Mouse (Mus musculus) embryo, embryonic 9.5 days (tissue): ENCODE measurements around the gene Dcst2.

Source experiments
- DNase-seq: peaks from one replicate; pipeline ENCODE4 v3.0.0-alpha.2; 2017; ENCODE audit errors: extremely low spot score

Dcst2 gene

GRCm38 (mm10) chr3:89364631-89365030 lies 2.9 kb downstream of the Dcst2 start:
- no peak for DNase-seq

- DNase-seq: no peak
Measured at GRCm38 (mm10) chr3:89365153-89365485, 3.3 kb downstream of the Dcst2 start, which contains the start of gene Dcst1. Gene Dcst1 (minus strand): TSS chr3:89365253.

- no peak for DNase-seq
Measured at GRCm38 (mm10) chr3:89365486-89366414, 4.0 kb downstream of the Dcst2 start.

GRCm38 (mm10) chr3:89367338-89367737 lies 5.6 kb downstream of the Dcst2 start:
- DNase-seq: no peak

GRCm38 (mm10) chr3:89373581-89374231 lies 11.9 kb downstream of the Dcst2 start:
- DNase-seq: no peak

GRCm38 (mm10) chr3:89377831-89378230 lies 16.1 kb downstream of the Dcst2 start:
- DNase-seq: no peak

- DNase-seq: peak; percentile 94
Measured at GRCm38 (mm10) chr3:89378394-89379067, 16.8 kb downstream of the Dcst2 start.

- DNase-seq: no peak
Measured at GRCm38 (mm10) chr3:89379388-89380131, 17.8 kb downstream of the Dcst2 start.

- DNase-seq: no peak
Measured at GRCm38 (mm10) chr3:89380291-89380690, 18.5 kb downstream of the Dcst2 start.

GRCm38 (mm10) chr3:89380711-89381110 lies 18.9 kb downstream of the Dcst2 start:
- no peak for DNase-seq

GRCm38 (mm10) chr3:89381233-89381632 lies 19.5 kb downstream of the Dcst2 start:
- DNase-seq: no peak

GRCm38 (mm10) chr3:89382033-89382882 lies 20.5 kb downstream of the Dcst2 start:
- no peak for DNase-seq

- DNase-seq: no peak
Measured at GRCm38 (mm10) chr3:89382950-89383349, 21.2 kb downstream of the Dcst2 start.

- no peak for DNase-seq
Measured at GRCm38 (mm10) chr3:89383651-89384255, 22.0 kb downstream of the Dcst2 start.

GRCm38 (mm10) chr3:89384331-89385076 lies 22.7 kb downstream of the Dcst2 start:
- DNase-seq: no peak

- no peak for DNase-seq
Measured at GRCm38 (mm10) chr3:89385451-89385850, 23.7 kb downstream of the Dcst2 start.

GRCm38 (mm10) chr3:89386438-89387420 lies 25.0 kb downstream of the Dcst2 start:
- DNase-seq: no peak

- no peak for DNase-seq
Measured at GRCm38 (mm10) chr3:89387632-89388031, 25.9 kb downstream of the Dcst2 start.
